Mouse (Mus musculus) liver, adult 2 months (tissue): Measurements from ENCODE around the gene Triobp. TPM values are rescaled to one million over a fixed set of nuclear protein-coding genes. Genes with fewer than 3 reads are reported as not detected.

ENCODE experiments used
- DNase-seq: peaks from one replicate; pipeline ENCODE4 v3.0.0-alpha.2; 2011; ENCODE audit warnings: low read depth, low spot score; ENCODE audit errors: extremely low read depth
- H3K27ac ChIP-seq: fragments of 200-500 bp; replicated peaks from 2 replicates; pipeline ENCODE4 v1.5.1; 2012; ENCODE audit warnings: low read depth, mild to moderate bottlenecking, control low read depth, inconsistent platforms, low read length; ENCODE audit not compliant: insufficient read depth
- H3K27me3 ChIP-seq: fragments of 200-500 bp; 2 replicates; pipeline ENCODE4 v1.6.1; 2012; ENCODE audit warnings: mild to moderate bottlenecking, moderate library complexity, low read length, inconsistent platforms; ENCODE audit not compliant: control insufficient read depth, insufficient read depth
- H3K36me3 ChIP-seq: fragments of 200-500 bp; 2 replicates; pipeline ENCODE4 v1.6.1; 2012; ENCODE audit warnings: low read length, inconsistent platforms; ENCODE audit not compliant: control insufficient read depth, insufficient read depth
- H3K4me1 ChIP-seq: fragments of 200-500 bp; 2 replicates; pipeline ENCODE4 v1.6.1; 2011; ENCODE audit warnings: low read length; ENCODE audit not compliant: control insufficient read depth, insufficient read depth
- H3K4me3 ChIP-seq: fragments of 200-500 bp; 2 replicates; pipeline ENCODE4 v1.5.1; 2011; ENCODE audit warnings: low read depth, mild to moderate bottlenecking, control low read depth, low read length, moderate library complexity; ENCODE audit not compliant: insufficient read depth
- H3K79me2 ChIP-seq: fragments of 200-500 bp; 2 replicates; pipeline ENCODE4 v1.6.1; 2012; ENCODE audit warnings: inconsistent platforms, mild to moderate bottlenecking, low read length, moderate library complexity; ENCODE audit not compliant: control insufficient read depth, insufficient read depth
- H3K9ac ChIP-seq: fragments of 200-500 bp; 2 replicates; pipeline ENCODE4 v1.6.1; 2012; ENCODE audit warnings: low read depth, mild to moderate bottlenecking, control low read depth, inconsistent platforms, low read length
- CTCF ChIP-seq: fragments of 200-500 bp; IDR thresholded peaks from 2 replicates; pipeline ENCODE4 v1.5.1; 2011; ENCODE audit warnings: low read depth, low read length, control low read depth
- POLR2A ChIP-seq: fragments of 200-500 bp; IDR thresholded peaks from 2 replicates; pipeline ENCODE4 v1.6.1; 2011; ENCODE audit warnings: low read length, control low read depth; ENCODE audit not compliant: insufficient read depth; ENCODE audit errors: extremely low read depth
- WGBS: fragments of 180-500 bp; shearing (Covaris S2); methylation state at CpG from one replicate; pipeline ENCODE4 v1.1.7; 2018; 5-methylcytosine and 5-hydroxymethylcytosine counted together
- polyA plus RNA-seq: library from polyadenylated mRNA; depleted of rRNA; stranded (reverse); fragments of >200 nt; gene quantifications from 2 replicates; pipeline ENCODE4 v1.2.3, GENCODE M21; 2012
- total RNA-seq: library from RNA; depleted of rRNA; stranded (reverse); fragments of >200 nt; gene quantifications from 2 replicates; pipeline ENCODE4 v1.2.3, GENCODE M21; 2014

Gene Triobp
- total and polyA plus RNA-seq, 2 experiments, result 11.9 to 19.9 TPM

DNA sequence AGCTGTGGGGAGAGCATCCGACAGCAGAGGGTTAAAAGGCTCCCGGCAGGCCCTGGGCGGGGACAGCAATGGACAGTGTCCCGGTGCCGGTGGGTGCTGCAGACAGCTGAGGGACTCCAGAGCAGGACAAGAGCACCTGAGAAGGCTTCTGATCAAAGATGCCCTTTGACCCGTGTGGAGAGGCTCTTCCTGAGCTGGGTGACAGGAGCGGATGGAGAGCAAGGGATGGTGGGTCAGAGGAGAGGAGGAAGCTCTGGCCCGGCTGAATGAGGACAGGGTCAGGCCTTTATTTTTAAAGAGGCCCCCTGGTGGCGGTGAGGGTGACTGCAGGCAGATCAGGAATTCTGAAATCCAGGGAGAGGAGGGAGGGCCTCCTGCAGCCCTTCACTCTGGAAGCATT is 4.9 kb upstream of the Triobp start:
- Histone ChIP-seq H3K79me2 (no peaks in the 10 kb centered on the region), H3K27ac (0 out of 2 replicates have a peak overlapping the region, but pooled peaks have one; percentile 3), H3K36me3 (no peaks in the 10 kb centered on the region), H3K4me3 (peak overlapping the region; percentile 41), H3K9ac (peak overlapping the region; percentile 17; the same call in 1 of the 2 replicates), H3K27me3 (no peaks in the 10 kb centered on the region), H3K4me1 (no peaks in the 10 kb centered on the region)
- TF ChIP-seq POLR2A, result no peak
- TF ChIP-seq CTCF, result peak; percentile 82
- DNase-seq, result peak; percentile 74
- WGBS, result 4% methylated on average over 9 of the region's 9 CpGs

DNA sequence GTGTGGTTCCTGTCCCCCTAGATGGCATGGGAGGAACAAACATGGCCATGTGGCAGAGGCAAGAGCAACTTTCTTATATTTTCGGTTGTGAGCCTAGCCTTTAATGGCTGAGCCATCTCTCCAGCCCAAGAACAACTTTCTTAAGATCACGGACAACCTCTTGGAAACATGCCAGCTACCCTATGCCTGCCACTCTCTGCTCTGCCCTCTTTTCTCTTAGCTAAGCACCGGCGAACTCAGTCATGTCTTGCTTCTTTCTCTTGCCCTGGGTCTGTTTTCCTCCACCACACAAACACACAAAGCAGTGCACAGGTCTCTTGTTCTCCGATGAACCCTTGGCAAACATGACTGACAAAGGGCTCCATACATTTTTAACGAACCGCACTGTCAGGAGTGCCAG is 1.3 kb upstream of the Triobp start:
- DNase-seq, result no peak
- H3K4me3 ChIP-seq, result no peak overlapping the region
- no peak overlapping the region for H3K27ac ChIP-seq
- 80% methylated on average over 7 of the region's 7 CpGs for WGBS
- no peaks in the 10 kb centered on the region for H3K36me3 ChIP-seq
- H3K27me3 ChIP-seq, result no peaks in the 10 kb centered on the region
- no peaks in the 10 kb centered on the region for H3K79me2 ChIP-seq
- no peak overlapping the region for H3K9ac ChIP-seq
- no peaks in the 10 kb centered on the region for H3K4me1 ChIP-seq
- TF ChIP-seq CTCF (no peak), POLR2A (no peak)

DNA sequence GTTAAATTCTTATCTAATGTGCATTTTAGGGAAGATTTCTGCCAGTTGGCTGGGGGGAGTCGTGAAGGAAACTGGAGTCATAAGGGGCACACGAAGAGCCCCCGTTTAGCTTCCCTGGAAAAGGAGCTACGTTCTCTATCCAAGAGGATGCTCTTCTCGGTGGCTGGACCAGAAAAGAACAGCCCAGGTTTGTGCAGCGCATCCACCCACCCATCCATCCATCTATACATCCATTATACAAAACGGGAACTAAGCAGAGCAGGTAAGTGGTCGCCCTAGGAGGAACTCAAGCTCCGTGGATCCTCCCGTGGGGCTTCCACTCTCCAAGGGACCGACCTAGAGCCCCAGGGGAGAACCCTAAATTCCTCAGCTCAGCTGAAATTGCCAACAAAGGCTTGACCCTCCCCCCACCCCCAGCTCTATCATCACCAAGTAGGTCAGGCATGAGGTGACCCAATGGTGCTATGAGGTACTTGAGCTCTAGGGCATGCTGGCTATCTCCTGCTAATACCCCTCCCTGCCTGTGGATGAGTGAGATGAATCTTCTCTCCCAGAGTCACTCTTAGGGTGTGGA is 715 bp downstream of the Triobp start:
- Histone ChIP-seq H3K4me3 (no peak overlapping the region), H3K9ac (no peak overlapping the region), H3K79me2 (no peaks in the 10 kb centered on the region), H3K36me3 (no peaks in the 10 kb centered on the region), H3K4me1 (no peaks in the 10 kb centered on the region), H3K27me3 (no peaks in the 10 kb centered on the region), H3K27ac (no peak overlapping the region)
- DNase-seq, result no peak
- 14% methylated on average over 11 of the region's 11 CpGs for WGBS
- TF ChIP-seq CTCF, result no peak

DNA sequence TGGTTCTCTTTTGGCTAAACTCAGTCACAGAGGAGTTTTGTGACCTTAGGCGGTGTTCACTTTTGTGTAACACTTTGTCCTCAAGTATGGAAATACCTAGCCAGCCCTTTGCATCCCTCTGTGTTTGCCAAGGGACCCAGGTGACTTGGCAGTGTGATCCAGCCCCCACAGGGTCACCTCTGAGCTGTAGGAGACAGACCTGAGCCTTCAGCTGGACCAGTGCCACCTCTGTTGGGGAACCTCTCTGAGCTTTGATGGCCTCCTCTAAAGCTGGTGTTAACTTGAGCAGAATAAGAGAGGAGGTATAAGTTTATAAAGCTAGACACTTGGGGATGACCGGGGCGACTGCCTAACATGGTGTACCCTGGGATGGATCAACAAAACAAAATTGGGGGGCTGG is 1.4 kb downstream of the Triobp start:
- Histone ChIP-seq H3K27ac (no peak overlapping the region), H3K79me2 (no peaks in the 10 kb centered on the region), H3K36me3 (no peaks in the 10 kb centered on the region), H3K4me1 (no peaks in the 10 kb centered on the region), H3K4me3 (no peak overlapping the region), H3K27me3 (no peaks in the 10 kb centered on the region), H3K9ac (no peak overlapping the region)
- WGBS, result 97% methylated on average over 3 of the region's 3 CpGs
- no peak for DNase-seq
- no peak for TF ChIP-seq POLR2A

DNA sequence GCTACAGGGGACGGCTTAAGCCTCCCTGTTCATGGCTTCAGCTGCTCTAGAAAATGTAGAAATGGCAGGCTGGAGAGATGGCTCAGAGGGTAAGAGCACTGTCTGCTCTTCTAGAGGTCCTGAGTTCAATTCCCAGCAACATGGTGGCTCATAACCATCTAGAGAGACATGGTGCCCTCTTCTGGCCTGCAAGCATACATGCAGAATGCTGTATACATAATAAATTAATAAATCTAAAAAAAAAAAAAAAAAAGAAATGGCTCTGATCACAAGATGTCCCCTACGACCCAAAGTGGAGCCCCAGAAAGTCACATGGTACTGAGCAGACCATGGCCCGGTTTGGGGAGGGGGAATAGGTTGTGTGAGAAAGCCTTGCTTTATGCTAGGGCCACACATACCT is 8.1 kb downstream of the Triobp start:
- no peaks in the 10 kb centered on the region for H3K27me3 ChIP-seq
- H3K79me2 ChIP-seq, result no peaks in the 10 kb centered on the region
- no peaks in the 10 kb centered on the region for H3K4me1 ChIP-seq
- TF ChIP-seq CTCF, result no peak
- no peak for TF ChIP-seq POLR2A
- 71% methylated on average over 3 of the region's 3 CpGs for WGBS
- H3K27ac ChIP-seq, result no peak overlapping the region
- H3K36me3 ChIP-seq, result no peaks in the 10 kb centered on the region
- H3K9ac ChIP-seq, result no peak overlapping the region
- no peak overlapping the region for H3K4me3 ChIP-seq
- DNase-seq, result no peak

DNA sequence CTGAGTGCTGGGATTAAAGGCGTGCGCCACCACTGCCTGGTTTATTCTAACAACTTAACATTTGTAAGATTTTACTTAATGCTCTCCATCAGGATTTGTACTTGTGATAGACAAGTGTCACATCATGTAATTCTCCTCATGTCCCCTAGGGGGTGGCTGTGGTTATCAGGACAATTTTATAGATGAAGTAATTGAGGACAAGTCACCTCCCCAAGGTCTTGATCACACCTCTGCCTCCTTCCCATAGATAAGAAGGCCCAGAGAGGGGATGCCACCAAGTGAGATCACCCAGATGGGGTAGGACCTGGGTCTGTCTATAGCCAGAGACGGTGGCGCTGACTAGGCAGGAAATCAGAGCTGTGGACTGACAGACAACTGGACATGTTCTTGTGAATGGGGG is 8.8 kb downstream of the Triobp start:
- no peaks in the 10 kb centered on the region for H3K27me3 ChIP-seq
- H3K4me3 ChIP-seq, result no peak overlapping the region
- no peak overlapping the region for H3K9ac ChIP-seq
- DNase-seq, result peak; percentile 47
- no peaks in the 10 kb centered on the region for H3K4me1 ChIP-seq
- no peaks in the 10 kb centered on the region for H3K36me3 ChIP-seq
- 80% methylated on average over 4 of the region's 4 CpGs for WGBS
- no peaks in the 10 kb centered on the region for H3K79me2 ChIP-seq
- no peak for TF ChIP-seq POLR2A
- TF ChIP-seq CTCF, result peak; percentile 18; the same call in 1 of the 2 replicates
- H3K27ac ChIP-seq, result no peak overlapping the region
